Mouse (Mus musculus): ENCODE results near the gene Olfr97.
"Not testable (repeated sequence)": the region's sequence is repeated elsewhere in the genome, so short reads cannot be mapped to it uniquely, and the experiment has no call there.

DNA sequence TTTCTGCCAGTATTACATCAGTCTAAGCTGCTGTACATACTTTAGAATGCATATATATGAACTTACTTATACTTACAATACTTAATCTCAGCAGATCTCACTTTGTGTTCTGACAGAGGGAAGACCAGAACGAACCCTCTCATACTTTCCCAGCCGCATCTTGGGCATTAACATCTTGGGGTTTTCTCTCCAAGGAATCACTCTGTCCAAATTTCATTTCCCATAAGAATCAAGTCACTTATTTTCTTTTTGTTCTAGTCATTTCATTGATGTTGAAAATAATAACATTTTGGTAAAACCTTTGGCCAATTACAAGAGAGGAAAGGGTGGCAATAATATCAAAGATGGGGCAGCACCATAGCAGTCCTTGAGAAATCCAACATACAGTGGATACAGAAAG is at the start of gene Olfr97:
- TF ChIP-seq POLR2A (IDR thresholded peaks at IDR 0.05; ENCODE audit: control insufficient read depth, extremely low read depth, insufficient read depth, low read length, poor library complexity); CTCF (IDR thresholded peaks at IDR 0.05; ENCODE audit: borderline replicate concordance, control insufficient read depth, extremely low read depth, insufficient read depth, low read length, poor library complexity): not testable (repeated sequence)

Data from thymus, adult 2 months (tissue).